Mouse (Mus musculus): ENCODE measurements around the gene Ldhc. TPM values are rescaled to one million over a fixed set of nuclear protein-coding genes. Genes with fewer than 3 reads are reported as not detected.
"Not testable (repeated sequence)": the region's sequence is repeated elsewhere in the genome, so short reads cannot be mapped to it uniquely, and the experiment has no call there.

Gene Ldhc
- total RNA-seq, 2 experiments from 2014 or later, result not detected

- Histone ChIP-seq H3K4me3 (no peak overlapping the region), H3K27ac (no peak overlapping the region)
- no peak for DNase-seq
- no peak for TF ChIP-seq CTCF (IDR thresholded peaks at IDR 0.05)
- intact Hi-C loops (cut with DNase I), result no loop called here
Measured at GRCm38 (mm10) chr7:46879851-46880250, 18.8 kb downstream of the Ldhc start.

- no peak for TF ChIP-seq CTCF (IDR thresholded peaks at IDR 0.05)
- Histone ChIP-seq H3K27ac (no peak overlapping the region), H3K4me3 (no peak overlapping the region)
- intact Hi-C loops (cut with DNase I), result no loop called here
- DNase-seq, result no peak
Measured at GRCm38 (mm10) chr7:46880992-46881391, 20.0 kb downstream of the Ldhc start.

- H3K27ac ChIP-seq; H3K4me3 ChIP-seq; DNase-seq; intact Hi-C loops (cut with DNase I): not testable (repeated sequence)
Measured at GRCm38 (mm10) chr7:46881941-46882340, 20.9 kb downstream of the Ldhc start.

GRCm38 (mm10) chr7:46883304-46883703, 22.3 kb downstream of the Ldhc start:
- TF ChIP-seq CTCF (IDR thresholded peaks at IDR 0.05), result no peak
- Histone ChIP-seq H3K27ac (no peak overlapping the region), H3K4me3 (no peak overlapping the region)
- intact Hi-C loops (cut with DNase I), result no loop called here
- no peak for DNase-seq

- no peak for DNase-seq
Measured at GRCm38 (mm10) chr7:46895511-46895910, 34.5 kb downstream of the Ldhc start.

GRCm38 (mm10) chr7:46899343-46899742, 38.3 kb downstream of the Ldhc start:
- intact Hi-C loops (cut with DNase I), result loop anchor here (5.0 kb wide), 1 partner anchor 42 kb away; no protein-coding TSS in a partner anchor
- Histone ChIP-seq H3K27ac (no peak overlapping the region), H3K4me3 (no peak overlapping the region)
- no peak for DNase-seq
- no peak for TF ChIP-seq CTCF (IDR thresholded peaks at IDR 0.05)

More at GRCm38 (mm10) chr7:46895511-46895910, 34.5 kb downstream of the Ldhc start:
- TF ChIP-seq CTCF (IDR thresholded peaks at IDR 0.05), result no peak
- intact Hi-C loops (cut with DNase I), result loop anchor here (5.0 kb wide), 1 partner anchor 38 kb away; no protein-coding TSS in a partner anchor
- Histone ChIP-seq H3K27ac (no peak overlapping the region), H3K4me3 (no peak overlapping the region)

- DNase-seq, result no peak
- no peak for TF ChIP-seq CTCF (IDR thresholded peaks at IDR 0.05)
- intact Hi-C loops (cut with DNase I), result loop anchor here (10.0 kb wide), 1 partner anchor 116 kb away; the partner anchor contains the start of genes Gtf2h1 and Hps5
- Histone ChIP-seq H3K4me3 (no peak overlapping the region), H3K27ac (no peak overlapping the region)
Measured at GRCm38 (mm10) chr7:46911250-46911649, 50.2 kb downstream of the Ldhc start.

GRCm38 (mm10) chr7:46916376-46916775, 55.4 kb downstream of the Ldhc start:
- intact Hi-C loops (cut with DNase I), result loop anchor here (5.0 to 10.0 kb wide), 2 partner anchors 64 to 122 kb away; partner anchors contain the start of genes Gtf2h1 and Hps5
- H3K27ac ChIP-seq, result no peak overlapping the region
- no peak for DNase-seq
- TF ChIP-seq CTCF (IDR thresholded peaks at IDR 0.05), result no peak
- no peak overlapping the region for H3K4me3 ChIP-seq

- peak overlapping the region; percentile 77 for H3K4me3 ChIP-seq
- no peak for TF ChIP-seq CTCF (IDR thresholded peaks at IDR 0.05)
- DNase-seq, result no peak
- intact Hi-C loops (cut with DNase I), result loop anchor here (5.0 to 10.0 kb wide), 2 partner anchors 67 to 124 kb away; partner anchors contain the start of genes Gtf2h1 and Hps5
- H3K27ac ChIP-seq, result peak overlapping the region; percentile 99
Measured at GRCm38 (mm10) chr7:46918678-46919371, 57.8 kb downstream of the Ldhc start.

- H3K4me3 ChIP-seq, result peak within 1 kb of the TSS; percentile 77
- DNase-seq, result peak; percentile 96
- H3K27ac ChIP-seq, result peak within 1 kb of the TSS; percentile 99
- TF ChIP-seq CTCF (IDR thresholded peaks at IDR 0.05), result peak; percentile 20
- intact Hi-C loops (cut with DNase I), result loop anchor here (5.0 to 10.0 kb wide), 2 partner anchors 67 to 125 kb away; partner anchors contain the start of genes Gtf2h1 and Hps5
Measured at GRCm38 (mm10) chr7:46919551-46920176, 58.7 kb downstream of the Ldhc start, which contains the start of gene Tsg101. Gene Tsg101, minus strand, starts transcription at chr7:46919969.

GRCm38 (mm10) chr7:46922075-46922474, 61.1 kb downstream of the Ldhc start:
- no peak overlapping the region for H3K27ac ChIP-seq
- no peak for TF ChIP-seq CTCF (IDR thresholded peaks at IDR 0.05)
- intact Hi-C loops (cut with DNase I), result no loop called here
- no peak overlapping the region for H3K4me3 ChIP-seq
- no peak for DNase-seq

Other genes with a start within 250 kb of the Ldhc start
- 1 to 10 TPM; 2.1 to 3.5 TPM for gene Sergef, start 221.4 kb upstream of the Ldhc start, total RNA-seq (2021)
- gene Tph1, start 188.7 kb upstream of the Ldhc start, total RNA-seq (2021), result under 1 TPM; 0.22 to 0.94 TPM
- gene Saal1, start 150.5 kb upstream of the Ldhc start, total RNA-seq (2021), result 1 to 10 TPM; 2.7 to 3.3 TPM
- not detected for gene Saa3, start 145.5 kb upstream of the Ldhc start, total RNA-seq (2021)
- not detected for gene Saa4, start 128.6 kb upstream of the Ldhc start, total RNA-seq (2021)
- not detected for gene Saa1, start 118.2 kb upstream of the Ldhc start, total RNA-seq (2021)
- not detected for gene Saa2, start 109.4 kb upstream of the Ldhc start, total RNA-seq (2021)
- 10 to 100 TPM in 1 of 2 experiments, 1 to 10 TPM in 1; 9.7 to 11.3 TPM for gene Hps5, start 65.1 kb upstream of the Ldhc start, total RNA-seq (2021)
- gene Gtf2h1, start 65.1 kb upstream of the Ldhc start, total RNA-seq (2021), result 10 to 100 TPM; 17.7 to 18.6 TPM
- gene Ldha, start 19.7 kb upstream of the Ldhc start, total RNA-seq (2021), result 1,000 to 10,000 TPM; 2,441 to 2,897 TPM
- 10 to 100 TPM; 49.8 to 50.6 TPM for gene Tsg101, start 58.8 kb downstream of the Ldhc start, total RNA-seq (2021)
- 10 to 100 TPM; 11.2 to 11.9 TPM for gene Uevld, start 97.3 kb downstream of the Ldhc start, total RNA-seq (2021)
- gene Gm9999, start 122.4 kb downstream of the Ldhc start, total RNA-seq (2021), result not detected
- 1 to 10 TPM; 4.1 to 5.7 TPM for gene Spty2d1, start 147.2 kb downstream of the Ldhc start, total RNA-seq (2021)
- gene Tmem86a, start 189.4 kb downstream of the Ldhc start, total RNA-seq (2021), result 1 to 10 TPM; 4.0 to 4.8 TPM